8 mouse cellular contexts compared by ENCODE assay signal in the genomic region with DNA sequence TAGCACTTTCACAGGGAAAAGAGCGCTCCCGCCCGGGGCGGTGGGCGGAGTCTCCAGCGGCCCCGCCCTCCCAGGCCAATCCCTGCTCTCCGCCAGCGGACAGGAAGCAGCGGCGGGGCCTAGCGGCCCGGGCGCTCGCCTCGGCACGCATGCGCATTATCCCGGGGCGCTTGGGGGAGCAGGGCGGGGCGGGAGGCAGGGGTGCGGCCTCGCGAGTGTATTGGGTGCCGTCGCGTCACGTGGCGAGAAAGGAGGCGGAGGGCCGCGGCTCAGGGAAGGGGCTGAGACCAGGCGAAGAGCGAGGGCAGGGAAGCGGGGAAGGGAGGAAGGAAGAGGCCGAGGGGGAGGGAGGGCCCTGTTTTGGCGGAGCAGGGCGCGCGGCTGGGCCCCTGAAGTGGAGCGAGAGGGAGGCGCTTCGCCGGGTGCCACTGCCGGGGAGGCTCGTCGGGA. TPM values are rescaled to one million over a fixed set of nuclear protein-coding genes. Genes with fewer than 3 reads are reported as not detected.
DNase-seq lines count a peak whose midpoint lies in the region; ATAC-seq and TF ChIP-seq lines count a peak whose summit lies in the region.

A gene (plus strand): TSS at position 316 of the 450 bp plus-strand sequence.

- WGBS in forebrain, embryonic 16.5 days = 0% methylated on average over 31 of the region's 48 CpGs
- WGBS in lung, embryonic 14.5 days = under 1% methylated on average over 47 of the region's 48 CpGs
- under 1% methylated on average over 42 of the region's 48 CpGs for WGBS in olfactory bulb, adult 2 months
- under 1% methylated on average over 48 of the region's 48 CpGs for WGBS in thymus, adult 2 months

- no peak for TF ChIP-seq CTCF in layer of hippocampus, adult 2 months (conservative IDR thresholded peaks at IDR 0.05)
- TF ChIP-seq CTCF in lung, embryonic 14.5 days (IDR thresholded peaks at IDR 0.05; ENCODE audit: low read depth) = no peak
- TF ChIP-seq CTCF in olfactory bulb, adult 2 months (IDR thresholded peaks at IDR 0.05; ENCODE audit: insufficient read depth, low read depth, low read length) = 0 out of 2 replicates have a peak, but pooled peaks have one; percentile 6
- TF ChIP-seq CTCF in thymus, adult 2 months (IDR thresholded peaks at IDR 0.05; ENCODE audit: borderline replicate concordance, control insufficient read depth, extremely low read depth, insufficient read depth, low read length, poor library complexity) = no peak

- H3K4me2 ChIP-seq in forebrain, embryonic 16.5 days (ENCODE audit: low read length) = peak within 1 kb of the TSS; percentile 77
- H3K4me2 ChIP-seq in lung, embryonic 14.5 days = peak within 1 kb of the TSS; percentile 85

- intact Hi-C loops in heart, postnatal 36 days (cut with DNase I) = loop anchor here (2.0 to 5.0 kb wide), 2 partner anchors 22 to 159 kb away; a partner anchor contains a TSS

- peak within 1 kb of the TSS; percentile 79 for H3K9ac ChIP-seq in ES-E14 (ENCODE audit: insufficient read depth, low read depth, low read length, poor library complexity, severe bottlenecking)
- H3K9ac ChIP-seq in forebrain, embryonic 16.5 days (replicated peaks; ENCODE audit: low read depth, low read length) = peak within 1 kb of the TSS; percentile 94
- H3K9ac ChIP-seq in lung, embryonic 14.5 days = peak within 1 kb of the TSS; percentile 97

- peak; percentile 95 for DNase-seq in ES-E14 (ENCODE audit: low read depth, low spot score)
- DNase-seq in cerebellum, adult 11-12 months = peak; percentile 99
- DNase-seq in heart, postnatal 36 days = peak; percentile 98
- peak; percentile 98 to 99 for DNase-seq in layer of hippocampus, adult 2 months (ENCODE audit: low spot score in 2 of 2)
- peak; percentile 98 for DNase-seq in lung, embryonic 14.5 days
- DNase-seq in thymus, adult 2 months = peak; percentile 98

- H3K4me3 ChIP-seq in ES-E14 (ENCODE audit: insufficient read depth in 1 of 2, low read depth in 1 of 2, low read length in 2 of 2, poor library complexity in 1 of 2, severe bottlenecking in 1 of 2) = peak within 1 kb of the TSS; percentile 78 to 93
- H3K4me3 ChIP-seq in forebrain, embryonic 16.5 days (replicated peaks; ENCODE audit: low read length) = peak within 1 kb of the TSS; percentile 96
- H3K4me3 ChIP-seq in layer of hippocampus, adult 2 months = peak within 1 kb of the TSS; percentile 96
- H3K4me3 ChIP-seq in lung, embryonic 14.5 days (ENCODE audit: low read depth, low read length) = peak within 1 kb of the TSS; percentile 94
- H3K4me3 ChIP-seq in olfactory bulb, adult 2 months (ENCODE audit: insufficient read depth, low read depth, low read length) = peak within 1 kb of the TSS; percentile 72
- peak within 1 kb of the TSS; percentile 72 for H3K4me3 ChIP-seq in thymus, adult 2 months (ENCODE audit: control insufficient read depth, insufficient read depth, low read length)

- peak within 1 kb of the TSS; percentile 7; the same call in 1 of the 2 replicates for H3K27ac ChIP-seq in ES-E14 (ENCODE audit: insufficient read depth, low read depth, low read length, poor library complexity, severe bottlenecking)
- peak within 1 kb of the TSS; percentile 97 for H3K27ac ChIP-seq in forebrain, embryonic 16.5 days (ENCODE audit: low read length)
- peak within 1 kb of the TSS; percentile 96 for H3K27ac ChIP-seq in layer of hippocampus, adult 2 months
- H3K27ac ChIP-seq in lung, embryonic 14.5 days (ENCODE audit: low read depth) = peak within 1 kb of the TSS; percentile 97
- peak within 1 kb of the TSS; percentile 90 for H3K27ac ChIP-seq in olfactory bulb, adult 2 months (ENCODE audit: insufficient read depth, low read depth, low read length)
- peak within 1 kb of the TSS; percentile 49 for H3K27ac ChIP-seq in thymus, adult 2 months (ENCODE audit: control insufficient read depth, insufficient read depth, low read length)

- peak; percentile 68 for TF ChIP-seq POLR2A in olfactory bulb, adult 2 months (IDR thresholded peaks at IDR 0.05; ENCODE audit: insufficient read depth, low read depth, low read length)
- peak; percentile 89 for TF ChIP-seq POLR2A in thymus, adult 2 months (IDR thresholded peaks at IDR 0.05; ENCODE audit: control insufficient read depth, extremely low read depth, insufficient read depth, low read length, poor library complexity)

- no peaks in the 10 kb centered on the region for H3K9me3 ChIP-seq in ES-E14 (ENCODE audit: control insufficient read depth, insufficient read depth, low read depth, low read length)
- H3K9me3 ChIP-seq in forebrain, embryonic 16.5 days (ENCODE audit: control insufficient read depth, low read length) = no peaks in the 10 kb centered on the region
- no peaks in the 10 kb centered on the region for H3K9me3 ChIP-seq in lung, embryonic 14.5 days (ENCODE audit: low read depth, low read length)

- 0 out of 4 replicates have a peak, but pooled peaks cover 0 to 2% of the 10 kb centered on the region in 2 experiments for H3K4me1 ChIP-seq in ES-E14 (ENCODE audit: control insufficient read depth in 2 of 2, insufficient read depth in 2 of 2, low read length in 2 of 2, poor library complexity in 1 of 2)
- peaks cover 17% of the 10 kb centered on the region for H3K4me1 ChIP-seq in forebrain, embryonic 16.5 days (replicated peaks; ENCODE audit: control insufficient read depth, insufficient read depth, low read length)
- H3K4me1 ChIP-seq in lung, embryonic 14.5 days (ENCODE audit: insufficient read depth) = peaks cover 2% of the 10 kb centered on the region; the same call in 1 of the 2 replicates
- H3K4me1 ChIP-seq in olfactory bulb, adult 2 months (ENCODE audit: control insufficient read depth, insufficient read depth, low read length) = peaks cover 2% of the 10 kb centered on the region; the same call in 1 of the 2 replicates
- no peaks in the 10 kb centered on the region for H3K4me1 ChIP-seq in thymus, adult 2 months (replicated peaks; ENCODE audit: control insufficient read depth, insufficient read depth, low read length)

- in situ Hi-C loops in ES-E14 (cut with MboI; ENCODE audit: low sequenced_read_pairs in 2 of 2, unreplicated experiment in 2 of 2) = no loop called here

- H3K36me3 ChIP-seq in ES-E14 (ENCODE audit: control insufficient read depth, insufficient read depth, low read length, poor library complexity, severe bottlenecking) = no peaks in the 10 kb centered on the region
- no peaks in the 10 kb centered on the region for H3K36me3 ChIP-seq in forebrain, embryonic 16.5 days (ENCODE audit: control insufficient read depth, insufficient read depth)
- no peaks in the 10 kb centered on the region for H3K36me3 ChIP-seq in lung, embryonic 14.5 days (ENCODE audit: insufficient read depth)
- H3K36me3 ChIP-seq in thymus, adult 2 months (ENCODE audit: control insufficient read depth, insufficient read depth, low read length) = no peaks in the 10 kb centered on the region

- H3K27me3 ChIP-seq in forebrain, embryonic 16.5 days (replicated peaks; ENCODE audit: control insufficient read depth, insufficient read depth, low read length) = no peaks in the 10 kb centered on the region
- H3K27me3 ChIP-seq in lung, embryonic 14.5 days (ENCODE audit: insufficient read depth, low read length) = no peaks in the 10 kb centered on the region
- no peaks in the 10 kb centered on the region for H3K27me3 ChIP-seq in thymus, adult 2 months (ENCODE audit: control insufficient read depth, insufficient read depth, low read length)

- peak; percentile 99 for ATAC-seq in forebrain, embryonic 16.5 days
- peak; percentile 99 for ATAC-seq in lung, embryonic 14.5 days (ENCODE audit: insufficient read depth)

TF ChIP-seq in ES-E14, 5 proteins besides CTCF, POLR2A, EP300 and RAD21:
- TF ChIP-seq ZC3H11A (IDR thresholded peaks at IDR 0.05; ENCODE audit: borderline replicate concordance, low read depth, low read length) (no peak), CHD2 (IDR thresholded peaks at IDR 0.05; ENCODE audit: low read depth, low read length) (no peak), ZNF384 (IDR thresholded peaks at IDR 0.05; ENCODE audit: low read depth, low read length) (no peak), MAFK (IDR thresholded peaks at IDR 0.05; ENCODE audit: insufficient read depth, low read depth, low read length) (no peak), HCFC1 (IDR thresholded peaks at IDR 0.05; ENCODE audit: borderline replicate concordance, insufficient read depth, low read length) (no peak; the same call in 1 of the 2 replicates)

RNA-seq across cellular contexts. Expression of the gene that starts here (rescaled TPM):
- total RNA-seq in ES-E14 (2012; rRNA removed) = 11.7 and 18.1 TPM in 2 replicates
- polyA plus RNA-seq in forebrain, embryonic 16.5 days (2015; fragmentation: Nextera tagmentation; extraction: Ambion mirVana) = 60.0 and 71.9 TPM in 2 replicates
- total RNA-seq in heart, postnatal 36 days (2021) = 10 to 100 TPM; 36.6 to 42.8 TPM
- 10 to 100 TPM; 67.1 to 71.2 TPM for total RNA-seq in layer of hippocampus, adult 2 months (2021)
- polyA plus RNA-seq in lung, embryonic 14.5 days (2014; fragmentation: Nextera tagmentation; extraction: Ambion mirVana) = 80.2 and 86.0 TPM in 2 replicates
- polyA plus RNA-seq in olfactory bulb, adult 2 months (2012; ENCODE audit: insufficient read depth, insufficient read length, low replicate concordance, missing spikeins) = not detected in 2 replicates
- 21.7 and 25.4 TPM in 2 replicates for polyA plus RNA-seq in thymus, adult 2 months (2012; rRNA removed)

Comparison
In these comparisons a context has a peak if more than half of its experiments do, and no peak if none do; other contexts are left out.
1. Peak in every context shown above with its lines: DNase-seq, ATAC-seq, H3K4me3 ChIP-seq and H3K27ac ChIP-seq.
2. H3K27ac ChIP-seq: peak in every context shown above with its lines; median percentile 97 in forebrain, embryonic 16.5 days; 97 in lung, embryonic 14.5 days; 96 in layer of hippocampus, adult 2 months; 90 in olfactory bulb, adult 2 months; 49 in thymus, adult 2 months; 7 in ES-E14.